Mouse (Mus musculus): ENCODE measurements around the gene Dgkq.

DNA sequence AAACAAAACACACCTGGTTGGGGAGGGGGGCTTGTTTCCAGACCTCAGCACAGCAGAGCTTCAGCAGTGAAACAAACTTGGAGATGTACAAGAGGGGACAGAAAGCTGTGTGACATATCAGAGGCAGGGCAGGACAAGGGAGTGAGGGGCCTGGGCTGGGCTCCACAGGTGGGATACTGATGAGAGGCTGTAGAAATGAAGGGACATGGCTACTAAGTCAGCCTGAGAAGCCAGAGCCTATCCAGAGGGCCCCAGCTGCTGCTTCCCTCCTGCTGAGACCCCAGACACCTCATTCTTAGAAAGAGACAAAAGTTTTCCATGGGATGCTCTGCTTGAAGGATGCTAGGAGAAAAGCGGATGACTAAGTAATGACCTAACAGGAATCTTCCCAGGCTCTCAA is 10.9 kb downstream of the Dgkq start:
- no peak for TF ChIP-seq CTCF (conservative IDR thresholded peaks at IDR 0.05; ENCODE audit: low read length)
- no peak for TF ChIP-seq NANOG (IDR thresholded peaks at IDR 0.05; ENCODE audit: borderline replicate concordance, low read length)

Measured in E14TG2a.4 (cell line).